Mouse (Mus musculus): ENCODE data around the gene Ninl.

- no peak for TF ChIP-seq POLR2A (IDR thresholded peaks at IDR 0.05; ENCODE audit: borderline replicate concordance, extremely low read depth, insufficient read depth, insufficient read length, poor library complexity, severe bottlenecking)
- no peak for TF ChIP-seq CTCF (IDR thresholded peaks at IDR 0.05; ENCODE audit: borderline replicate concordance, extremely low read depth, insufficient read depth, insufficient read length)
These were observed 27.9 kb downstream of the Ninl start for GRCm38 (mm10) chr2:151011273-151011672.
